Mouse (Mus musculus) myocyte (in vitro differentiated cells): ENCODE measurements at regions not wholly inside any gene's neighbourhood (a gene's known extent, or its start where the extent isn't known, plus 50 kb on each side); places are given as distances from the start of the nearest gene placed in this dataset.

Experiments
- H3K27me3 ChIP-seq: one replicate; pipeline ENCODE4 v1.6.1; 2011; ENCODE audit not compliant: control insufficient read depth, insufficient read depth, insufficient read length
- H3K36me3 ChIP-seq: one replicate; pipeline ENCODE4 v1.6.1; 2011; ENCODE audit not compliant: control insufficient read depth, insufficient read depth
- H3K4me2 ChIP-seq: one replicate; pipeline ENCODE4 v1.6.1; 2011; ENCODE audit warnings: low read depth, control low read depth
- H3K4me3 ChIP-seq: one replicate; pipeline ENCODE4 v1.5.1; 2011; ENCODE audit warnings: mild to moderate bottlenecking, control low read depth, moderate library complexity
- H3K79me2 ChIP-seq: one replicate; pipeline ENCODE4 v1.6.1; 2011; ENCODE audit not compliant: control insufficient read depth, insufficient read depth
- H3ac ChIP-seq: one replicate; pipeline ENCODE4 v1.6.1; 2011; ENCODE audit not compliant: control insufficient read depth, insufficient read length
- CEBPB ChIP-seq: IDR thresholded peaks from 2 replicates; pipeline ENCODE4 v1.6.1; 2011; ENCODE audit warnings: mild to moderate bottlenecking, moderate library complexity; ENCODE audit not compliant: poor library complexity, insufficient read depth, severe bottlenecking
- E2F4 ChIP-seq: IDR thresholded peaks from one replicate; pipeline ENCODE4 v1.6.1; 2011; ENCODE audit warnings: mild to moderate bottlenecking, control low read depth, moderate library complexity; ENCODE audit not compliant: insufficient read depth
- MAX ChIP-seq: IDR thresholded peaks from one replicate; pipeline ENCODE4 v1.6.1; 2011; ENCODE audit warnings: low read depth, mild to moderate bottlenecking, control low read depth
- MYOD1 ChIP-seq, 3 experiments: IDR thresholded peaks; one replicate each; pipeline ENCODE4 v1.6.1; 2011; ENCODE audit warnings: control low read depth in 2 of 3, low read depth in 2 of 3, mild to moderate bottlenecking in 2 of 3, moderate library complexity in 1 of 3; ENCODE audit not compliant: insufficient read length in 2 of 3, control insufficient read depth in 1 of 3
- MYOG ChIP-seq, 3 experiments: IDR thresholded peaks; one replicate each; pipeline ENCODE4 v1.6.1; 2011; ENCODE audit warnings: control low read depth in 2 of 3, low read depth in 2 of 3, mild to moderate bottlenecking in 2 of 3; ENCODE audit not compliant: insufficient read length in 2 of 3, control insufficient read depth in 1 of 3, insufficient read depth in 1 of 3
- POLR2A ChIP-seq: IDR thresholded peaks from one replicate; pipeline ENCODE4 v1.6.1; 2011; ENCODE audit warnings: low read depth, mild to moderate bottlenecking, control low read depth, moderate library complexity; ENCODE audit not compliant: insufficient read length
- POLR2AphosphoS2 ChIP-seq: IDR thresholded peaks from one replicate; pipeline ENCODE4 v1.6.1; 2011; ENCODE audit warnings: low read depth, control low read depth; ENCODE audit not compliant: insufficient read length
- REST ChIP-seq: IDR thresholded peaks from one replicate; pipeline ENCODE4 v1.6.1; 2011; ENCODE audit warnings: mild to moderate bottlenecking, control low read depth, moderate library complexity; ENCODE audit not compliant: insufficient read depth, insufficient read length
- SRF ChIP-seq: IDR thresholded peaks from one replicate; pipeline ENCODE4 v1.6.1; 2011; ENCODE audit warnings: low read depth; ENCODE audit not compliant: control insufficient read depth, insufficient read length
- TCF12 ChIP-seq: IDR thresholded peaks from one replicate; pipeline ENCODE4 v1.6.1; 2011; ENCODE audit warnings: mild to moderate bottlenecking, control low read depth; ENCODE audit not compliant: poor library complexity, insufficient read depth, severe bottlenecking
- TCF3 ChIP-seq: IDR thresholded peaks from one replicate; pipeline ENCODE4 v1.6.1; 2011; ENCODE audit warnings: low read depth, control low read depth; ENCODE audit not compliant: insufficient read length
- USF1 ChIP-seq: IDR thresholded peaks from one replicate; pipeline ENCODE4 v1.6.1; 2011; ENCODE audit warnings: low read depth, mild to moderate bottlenecking, control low read depth, moderate library complexity

DNA sequence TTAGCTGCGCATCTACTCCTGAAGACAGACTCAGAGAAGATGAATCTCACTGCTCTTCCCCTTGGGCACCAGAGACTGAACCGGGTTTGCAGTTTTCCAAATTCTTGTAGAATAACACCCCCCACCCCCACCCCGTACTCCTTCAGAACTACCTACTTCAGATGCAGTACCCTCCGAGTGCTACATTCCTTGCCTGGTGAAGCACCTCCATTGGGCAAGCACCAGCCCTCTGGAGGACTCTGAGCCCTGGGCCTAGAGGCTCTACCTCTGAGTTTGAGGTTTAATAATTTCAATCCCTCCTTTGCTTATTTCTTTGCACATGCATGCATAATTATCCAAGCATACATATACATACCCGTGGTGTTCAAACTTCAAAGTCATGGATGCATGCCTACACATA is 101.9 kb downstream of the Irx5 start:
- Histone ChIP-seq H3K79me2 (no peaks in the 10 kb centered on the region), H3K36me3 (no peaks in the 10 kb centered on the region), H3K4me3 (no peak overlapping the region), H3K27me3 (peaks cover 35% of the 10 kb centered on the region), H3K4me2 (no peak overlapping the region), H3ac (no peak overlapping the region)
- TF ChIP-seq MYOD1 (IDR thresholded peaks at IDR 0.05; ENCODE audit: control insufficient read depth in 1 of 3, insufficient read length in 2 of 3, low read depth in 2 of 3) (no peak), CEBPB (no peak), TCF3 (no peak), POLR2AphosphoS2 (no peak), MAX (no peak), USF1 (no peak), POLR2A (no peak), MYOG (IDR thresholded peaks at IDR 0.05; ENCODE audit: control insufficient read depth in 1 of 3, insufficient read depth in 1 of 3, insufficient read length in 2 of 3, low read depth in 2 of 3) (no peak), TCF12 (no peak), SRF (no peak)

DNA sequence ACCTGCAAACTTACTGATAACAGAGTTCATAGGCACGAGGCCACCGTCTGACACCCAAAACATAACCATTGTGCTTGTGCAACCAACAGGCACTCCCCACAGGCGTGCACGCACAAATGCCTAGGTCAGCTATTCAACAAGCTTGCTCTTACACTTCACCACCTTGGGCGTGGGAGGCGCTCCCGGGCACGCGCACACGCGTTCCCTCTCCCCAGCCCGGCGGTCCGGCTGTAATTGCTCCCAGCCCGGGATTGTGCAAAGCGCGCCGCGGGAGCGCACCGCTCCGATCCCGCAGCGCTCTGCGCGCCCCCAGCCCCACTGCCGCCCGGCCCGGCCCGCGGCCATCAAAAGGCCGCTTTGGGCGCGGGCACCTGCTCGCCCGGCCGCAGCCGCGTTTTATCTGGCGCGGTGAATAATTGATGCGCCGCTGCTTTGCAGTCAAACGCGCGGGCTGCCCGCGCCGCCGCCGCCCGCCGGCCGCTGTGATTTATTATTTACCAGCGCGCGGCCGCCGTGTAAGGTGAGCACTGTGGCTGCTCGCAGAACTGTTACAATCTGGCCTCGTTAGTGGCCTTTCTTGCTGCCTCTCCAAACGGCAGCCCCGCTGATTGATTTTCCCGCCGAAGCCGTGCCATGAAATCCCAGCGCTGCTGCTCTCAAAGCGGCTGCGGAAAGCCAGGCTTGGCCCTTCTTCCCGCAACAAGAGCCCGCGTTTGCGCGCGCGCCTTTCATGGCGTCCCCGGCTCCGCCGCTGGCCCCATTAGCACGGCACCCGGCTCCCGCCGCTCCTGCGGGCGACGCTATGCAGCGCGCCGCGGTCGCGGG is 102.9 kb downstream of the Irx5 start:
- Histone ChIP-seq H3K4me3 (no peak overlapping the region), H3K4me2 (no peak overlapping the region), H3K27me3 (peaks cover 35% of the 10 kb centered on the region), H3K36me3 (no peaks in the 10 kb centered on the region), H3ac (no peak overlapping the region), H3K79me2 (no peaks in the 10 kb centered on the region)
- no peak for TF ChIP-seq MAX
- no peak for TF ChIP-seq MYOD1 (IDR thresholded peaks at IDR 0.05; ENCODE audit: control insufficient read depth in 1 of 3, insufficient read length in 2 of 3, low read depth in 2 of 3)
- no peak for TF ChIP-seq TCF12
- no peak for TF ChIP-seq SRF
- no peak for TF ChIP-seq E2F4
- no peak for TF ChIP-seq CEBPB
- TF ChIP-seq POLR2A, result no peak
- TF ChIP-seq USF1, result no peak
- no peak for TF ChIP-seq POLR2AphosphoS2
- no peak for TF ChIP-seq MYOG (IDR thresholded peaks at IDR 0.05; ENCODE audit: control insufficient read depth in 1 of 3, insufficient read depth in 1 of 3, insufficient read length in 2 of 3, low read depth in 2 of 3)
- TF ChIP-seq TCF3, result no peak

DNA sequence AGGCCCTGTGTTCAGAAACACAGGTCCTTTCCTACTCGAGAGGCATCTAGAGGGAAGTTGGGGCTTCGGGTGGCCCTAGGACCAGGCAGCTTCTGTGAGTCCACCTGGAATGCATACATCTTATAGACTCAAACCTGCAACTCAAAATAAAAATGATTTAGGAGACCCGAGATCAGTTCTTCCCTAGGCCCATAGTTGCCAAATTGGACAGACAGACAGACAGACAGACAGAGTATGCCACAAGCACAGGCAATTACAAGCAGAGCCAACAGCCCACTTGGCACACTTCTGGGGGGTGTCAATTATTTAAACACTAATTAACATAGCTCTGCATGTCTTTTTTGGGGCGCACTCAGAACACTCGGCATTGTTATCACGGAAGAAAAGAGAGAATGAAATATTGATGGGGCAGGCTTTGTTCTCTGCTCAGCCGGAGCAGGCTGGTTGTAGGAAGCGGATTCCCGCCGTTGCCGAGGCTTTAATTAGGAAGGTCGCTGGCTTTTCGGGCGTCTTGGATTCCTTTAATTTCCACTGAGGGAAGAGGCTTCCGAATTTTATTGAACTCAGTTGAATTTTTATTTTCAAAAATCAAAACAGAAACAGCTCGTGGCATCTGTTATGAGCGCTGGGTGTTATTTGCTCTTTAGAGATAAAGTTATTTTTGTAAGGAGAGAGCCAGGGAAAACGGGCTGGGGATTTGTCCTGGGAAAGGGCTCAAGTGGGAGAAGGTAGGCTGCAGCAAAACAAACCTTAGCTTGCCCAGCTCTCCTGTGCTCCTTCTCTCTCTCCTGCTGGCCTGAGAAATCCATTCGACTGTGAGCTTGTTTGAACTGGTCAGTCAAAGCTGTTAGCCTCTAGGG is 111.9 kb downstream of the Irx5 start:
- H3K79me2 ChIP-seq, result no peaks in the 10 kb centered on the region
- H3K27me3 ChIP-seq, result peaks cover 29% of the 10 kb centered on the region
- no peak overlapping the region for H3K4me2 ChIP-seq
- no peak overlapping the region for H3ac ChIP-seq
- TF ChIP-seq CEBPB (no peak), TCF3 (no peak), E2F4 (no peak), MAX (no peak), POLR2AphosphoS2 (no peak), REST (no peak)
- H3K36me3 ChIP-seq, result no peaks in the 10 kb centered on the region
- H3K4me3 ChIP-seq, result no peak overlapping the region

- Histone ChIP-seq H3K27me3 (peaks cover 26% of the 10 kb centered on the region), H3K4me2 (no peak overlapping the region), H3K4me3 (no peak overlapping the region), H3K36me3 (no peaks in the 10 kb centered on the region), H3K79me2 (no peaks in the 10 kb centered on the region), H3ac (no peak overlapping the region)
- no peak for TF ChIP-seq USF1
- TF ChIP-seq CEBPB, result no peak
- no peak for TF ChIP-seq REST
These were observed 114.8 kb downstream of the Irx5 start for GRCm38 (mm10) chr8:92472257-92472656.

GRCm38 (mm10) chr8:92472817-92473216 is 115.4 kb downstream of the Irx5 start:
- Histone ChIP-seq H3K79me2 (no peaks in the 10 kb centered on the region), H3K27me3 (peaks cover 22% of the 10 kb centered on the region), H3K36me3 (no peaks in the 10 kb centered on the region), H3ac (no peak overlapping the region), H3K4me3 (no peak overlapping the region), H3K4me2 (no peak overlapping the region)
- TF ChIP-seq MAX, result no peak
- TF ChIP-seq CEBPB, result no peak
- no peak for TF ChIP-seq POLR2AphosphoS2
- TF ChIP-seq MYOG (IDR thresholded peaks at IDR 0.05; ENCODE audit: control insufficient read depth in 1 of 3, insufficient read depth in 1 of 3, insufficient read length in 2 of 3, low read depth in 2 of 3), result no peak
